ENCODE assay signal across 8 mouse cellular contexts in genomic region chr15:80014031-80014320, GRCm38 (mm10). TPM values are rescaled to one million over a fixed set of nuclear protein-coding genes. Genes with fewer than 3 reads are reported as not detected.
DNase-seq lines count a peak whose midpoint lies in the region; ATAC-seq and TF ChIP-seq lines count a peak whose summit lies in the region.

No protein-coding gene starts in this region.

- DNase-seq in liver, adult 2 months (ENCODE audit: extremely low read depth, low read depth, low spot score): no peak
- no peak for DNase-seq in liver
- no peak for DNase-seq in intestine, embryonic 14.5 days (ENCODE audit: low spot score)
- no peak for DNase-seq in midbrain, postnatal 0 days (ENCODE audit: low spot score)
- DNase-seq in gastrocnemius, adult 8-10 months (ENCODE audit: low spot score in 2 of 2): no peak
- no peak for DNase-seq in gastrocnemius, postnatal 10 days
- no peak for DNase-seq in yolk sac, embryonic 10.5 days (ENCODE audit: low spot score)

- H3K4me1 ChIP-seq in liver, adult 2 months (ENCODE audit: control insufficient read depth, insufficient read depth, low read length): no peaks in the 10 kb centered on the region; the same call in 1 of the 2 replicates
- H3K4me1 ChIP-seq in embryonic facial prominence, embryonic 15.5 days: peaks cover 36% of the 10 kb centered on the region
- peaks cover 14% of the 10 kb centered on the region for H3K4me1 ChIP-seq in intestine, embryonic 14.5 days (replicated peaks; ENCODE audit: control insufficient read depth, insufficient read depth, low read length)
- peaks cover 5% of the 10 kb centered on the region; the same call in 1 of the 2 replicates for H3K4me1 ChIP-seq in midbrain, postnatal 0 days (ENCODE audit: insufficient read depth, low read length)

- peak overlapping the region; percentile 76 for H3K9ac ChIP-seq in liver, adult 2 months (ENCODE audit: low read depth, low read length)
- peak overlapping the region; percentile 44 for H3K9ac ChIP-seq in embryonic facial prominence, embryonic 15.5 days
- peak overlapping the region; percentile 69 for H3K9ac ChIP-seq in intestine, embryonic 14.5 days (ENCODE audit: low read length)
- peak overlapping the region; percentile 95 for H3K9ac ChIP-seq in midbrain, postnatal 0 days (replicated peaks; ENCODE audit: low read length, poor library complexity, severe bottlenecking)

- peak overlapping the region; percentile 99 for H3K4me2 ChIP-seq in embryonic facial prominence, embryonic 15.5 days (replicated peaks)
- peak overlapping the region; percentile 92 for H3K4me2 ChIP-seq in intestine, embryonic 14.5 days (ENCODE audit: low read length)
- H3K4me2 ChIP-seq in midbrain, postnatal 0 days (ENCODE audit: low read depth, low read length, poor library complexity, severe bottlenecking): peak overlapping the region; percentile 94

- no peak for TF ChIP-seq POLR2A in liver, adult 2 months (IDR thresholded peaks at IDR 0.05; ENCODE audit: extremely low read depth, insufficient read depth, low read length)

- no peaks in the 10 kb centered on the region for H3K36me3 ChIP-seq in liver, adult 2 months (ENCODE audit: control insufficient read depth, insufficient read depth, low read length)
- no peaks in the 10 kb centered on the region for H3K36me3 ChIP-seq in embryonic facial prominence, embryonic 15.5 days
- H3K36me3 ChIP-seq in intestine, embryonic 14.5 days (ENCODE audit: control insufficient read depth, insufficient read depth, low read length): no peaks in the 10 kb centered on the region
- no peaks in the 10 kb centered on the region for H3K36me3 ChIP-seq in midbrain, postnatal 0 days (ENCODE audit: insufficient read depth, low read length)

- peaks cover 15% of the 10 kb centered on the region for H3K27me3 ChIP-seq in liver, adult 2 months (ENCODE audit: control insufficient read depth, insufficient read depth, low read length)
- peaks cover 72% of the 10 kb centered on the region for H3K27me3 ChIP-seq in embryonic facial prominence, embryonic 15.5 days
- peaks cover 61% of the 10 kb centered on the region for H3K27me3 ChIP-seq in intestine, embryonic 14.5 days (replicated peaks; ENCODE audit: control insufficient read depth, insufficient read depth, low read length)
- H3K27me3 ChIP-seq in midbrain, postnatal 0 days (ENCODE audit: insufficient read depth, low read length): 0 out of 2 replicates have a peak, but pooled peaks cover 3% of the 10 kb centered on the region

- H3K27ac ChIP-seq in liver, adult 2 months (replicated peaks; ENCODE audit: insufficient read depth, low read depth, low read length): 0 out of 2 replicates have a peak overlapping the region, but pooled peaks have one; percentile 16
- H3K27ac ChIP-seq in embryonic facial prominence, embryonic 15.5 days (replicated peaks): peak overlapping the region; percentile 29; the same call in 1 of the 2 replicates
- peak overlapping the region; percentile 83 for H3K27ac ChIP-seq in intestine, embryonic 14.5 days (ENCODE audit: low read depth)
- peak overlapping the region; percentile 83; the same call in 1 of the 2 replicates for H3K27ac ChIP-seq in midbrain, postnatal 0 days (ENCODE audit: low read depth, low read length)

- no peaks in the 10 kb centered on the region for H3K9me3 ChIP-seq in embryonic facial prominence, embryonic 15.5 days (replicated peaks)
- H3K9me3 ChIP-seq in intestine, embryonic 14.5 days (ENCODE audit: control insufficient read depth, low read length): no peaks in the 10 kb centered on the region
- no peaks in the 10 kb centered on the region for H3K9me3 ChIP-seq in midbrain, postnatal 0 days (ENCODE audit: low read length)

- H3K4me3 ChIP-seq in liver, adult 2 months (ENCODE audit: insufficient read depth, low read depth, low read length): peak overlapping the region; percentile 59
- peak overlapping the region; percentile 55 for H3K4me3 ChIP-seq in embryonic facial prominence, embryonic 15.5 days (replicated peaks)
- H3K4me3 ChIP-seq in intestine, embryonic 14.5 days (ENCODE audit: low read depth, low read length): peak overlapping the region; percentile 57
- H3K4me3 ChIP-seq in midbrain, postnatal 0 days (ENCODE audit: low read depth, low read length): peak overlapping the region; percentile 83

- under 1% methylated on average over 35 of the region's 37 CpGs for WGBS in liver, adult 2 months
- under 1% methylated on average over 37 of the region's 37 CpGs for WGBS in embryonic facial prominence, embryonic 15.5 days
- under 1% methylated on average over 34 of the region's 37 CpGs for WGBS in intestine, embryonic 14.5 days
- 0% methylated on average over 24 of the region's 37 CpGs for WGBS in midbrain, postnatal 0 days

- 0 out of 2 replicates have a peak, but pooled peaks cover 3% of the 10 kb centered on the region for H3K79me2 ChIP-seq in liver, adult 2 months (ENCODE audit: control insufficient read depth, insufficient read depth, low read length)

- TF ChIP-seq CTCF in liver, adult 2 months (IDR thresholded peaks at IDR 0.05; ENCODE audit: low read depth, low read length): no peak
- TF ChIP-seq CTCF in midbrain, postnatal 0 days (IDR thresholded peaks at IDR 0.05): no peak

- no peak for ATAC-seq in embryonic facial prominence, embryonic 15.5 days (ENCODE audit: insufficient number of reproducible peaks, low FRiP score, low TSS enrichment, low read depth)
- no peak for ATAC-seq in intestine, embryonic 14.5 days (replicated peaks; ENCODE audit: low FRiP score, low TSS enrichment, low read depth)
- ATAC-seq in midbrain, postnatal 0 days (ENCODE audit: low FRiP score): no peak

RNA-seq across cellular contexts. Expression of gene Pdgfb, which starts 0.8 kb away (rescaled TPM):
- 0.65 and 1.6 TPM in 2 replicates for total RNA-seq in liver, adult 2 months (2014; rRNA removed)
- 1.0 and 1.2 TPM in 2 replicates for polyA plus RNA-seq in liver, adult 2 months (2012; rRNA removed)
- 5.2 and 5.7 TPM in 2 replicates for polyA plus RNA-seq in embryonic facial prominence, embryonic 15.5 days (2015; fragmentation: Nextera tagmentation; extraction: Ambion mirVana)
- polyA plus RNA-seq in intestine, embryonic 14.5 days (2014; fragmentation: Nextera tagmentation; extraction: Ambion mirVana): 6.6 and 8.1 TPM in 2 replicates
- 20.5 and 24.4 TPM in 2 replicates for total RNA-seq in midbrain, postnatal 0 days (2014; rRNA removed)
- 8.7 and 9.2 TPM in 2 replicates for polyA plus RNA-seq in midbrain, postnatal 0 days (2015; fragmentation: Nextera tagmentation; extraction: Ambion mirVana)
- 10 to 100 TPM in 3 of 4 experiments, 1 to 10 TPM in 1; 8.3 to 16.9 (median 12.9) TPM for total RNA-seq in gastrocnemius, adult 8-10 months (2022)
- 10 to 100 TPM; 40.8 to 59.3 TPM for total RNA-seq in gastrocnemius, postnatal 10 days (2021)

RNA-seq across cellular contexts. Expression of gene Cbx7, which starts 43.1 kb away (rescaled TPM):
- 4.0 and 4.4 TPM in 2 replicates for total RNA-seq in liver, adult 2 months (2014; rRNA removed)
- polyA plus RNA-seq in liver, adult 2 months (2012; rRNA removed): 7.5 and 10.1 TPM in 2 replicates
- 3.1 and 4.6 TPM in 2 replicates for polyA plus RNA-seq in embryonic facial prominence, embryonic 15.5 days (2015; fragmentation: Nextera tagmentation; extraction: Ambion mirVana)
- polyA plus RNA-seq in intestine, embryonic 14.5 days (2014; fragmentation: Nextera tagmentation; extraction: Ambion mirVana): 4.6 and 6.2 TPM in 2 replicates
- 7.7 and 14.9 TPM in 2 replicates for total RNA-seq in midbrain, postnatal 0 days (2014; rRNA removed)
- 3.4 and 3.5 TPM in 2 replicates for polyA plus RNA-seq in midbrain, postnatal 0 days (2015; fragmentation: Nextera tagmentation; extraction: Ambion mirVana)
- total RNA-seq in gastrocnemius, adult 8-10 months (2022): 10 to 100 TPM; 19.1 to 26.4 (median 20.8) TPM
- 1 to 10 TPM; 2.9 to 4.1 TPM for total RNA-seq in gastrocnemius, postnatal 10 days (2021)

Comparison
In these comparisons a context has a peak if more than half of its experiments do, and no peak if none do; other contexts are left out.
1. H3K27ac ChIP-seq: peak in every context shown above with its lines; median percentile 83 in intestine, embryonic 14.5 days; 83 in midbrain, postnatal 0 days; 29 in embryonic facial prominence, embryonic 15.5 days; 16 in liver, adult 2 months.
2. H3K9ac ChIP-seq: peak in every context shown above with its lines; median percentile 95 in midbrain, postnatal 0 days; 76 in liver, adult 2 months; 69 in intestine, embryonic 14.5 days; 44 in embryonic facial prominence, embryonic 15.5 days.